Mouse (Mus musculus) small intestine, adult 2 months (tissue): ENCODE measurements around the gene Plcb4.

Experiments
- CTCF ChIP-seq: fragments of 200-500 bp; IDR thresholded peaks from 2 replicates; pipeline ENCODE4 v1.5.1; 2012; ENCODE audit warnings: low read depth, mild to moderate bottlenecking, control low read depth, inconsistent platforms, low read length, moderate library complexity, mixed read lengths; ENCODE audit not compliant: insufficient replicate concordance, insufficient read length; ENCODE audit errors: extremely low read depth
- POLR2A ChIP-seq: fragments of 200-500 bp; IDR thresholded peaks from 2 replicates; pipeline ENCODE4 v1.6.1; 2012; ENCODE audit warnings: low read depth, mild to moderate bottlenecking, control low read depth, inconsistent platforms, low read length, moderate library complexity

GRCm38 (mm10) chr2:135675284-135675683 is 16.5 kb downstream of the Plcb4 start:
- no peak for TF ChIP-seq CTCF
- no peak for TF ChIP-seq POLR2A
